In the genomic region with DNA sequence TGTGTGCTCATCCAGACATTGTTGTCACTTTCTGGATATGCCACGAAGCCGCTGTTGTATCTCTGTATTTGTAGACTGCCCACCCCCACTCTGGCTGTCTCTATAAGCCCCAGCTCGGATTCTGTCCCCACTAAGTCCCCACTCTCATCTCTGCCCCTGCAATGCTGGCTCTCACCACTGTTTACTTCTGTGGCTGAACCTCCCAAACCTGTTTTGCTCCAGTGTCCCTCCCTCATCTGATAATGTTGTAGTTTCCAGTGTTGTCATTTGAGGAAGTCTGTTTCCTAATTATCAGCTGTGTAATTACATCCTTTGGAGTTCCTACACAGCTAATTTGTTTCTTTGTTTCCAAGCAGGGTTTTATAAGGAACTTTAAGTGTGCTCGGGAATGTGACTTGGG, we compare ENCODE assay signal across 19 mouse cellular contexts.
DNase-seq lines count a peak whose midpoint lies in the region; ATAC-seq and TF ChIP-seq lines count a peak whose summit lies in the region.
"Had no signal": no experiment of that assay in that cellular context is flagged by ENCODE, and none has a peak within 500 bp of the region (broad histone marks: within the 10 kb centered on the region; RNA-seq: fewer than 3 reads in every experiment).

No protein-coding gene starts in this region.

- H3K4me3 ChIP-seq in heart, embryonic 13.5 days: no peak overlapping the region
- H3K4me3 ChIP-seq in heart, embryonic 10.5 days: no peak overlapping the region
- H3K4me3 ChIP-seq in lung, postnatal 0 days (ENCODE audit: low read depth, low read length): no peak overlapping the region
- no peak overlapping the region for H3K4me3 ChIP-seq in lung, adult 2 months (replicated peaks; ENCODE audit: extremely low read depth, low read depth, low read length)
- no peak overlapping the region for H3K4me3 ChIP-seq in intestine, embryonic 15.5 days (replicated peaks)
- H3K4me3 ChIP-seq in stomach, embryonic 16.5 days (replicated peaks; ENCODE audit: low read length): no peak overlapping the region
- H3K4me3 ChIP-seq: embryonic facial prominence, embryonic 12.5 days; forebrain, embryonic 15.5 days; gastrocnemius, adult 2 months; heart, embryonic 12.5 days; hindbrain, embryonic 13.5 days; liver, embryonic 15.5 days; midbrain, embryonic 10.5 days had no signal

- no peak for TF ChIP-seq EP300 in lung, postnatal 0 days (IDR thresholded peaks at IDR 0.05)

- 29% methylated on average over 4 of the region's 4 CpGs for WGBS in heart, embryonic 13.5 days
- WGBS in heart, embryonic 10.5 days: 27% methylated on average over 4 of the region's 4 CpGs
- 34% methylated on average over 4 of the region's 4 CpGs for WGBS in lung, postnatal 0 days
- 26% methylated on average over 4 of the region's 4 CpGs for WGBS in lung, adult 2 months
- WGBS in intestine, embryonic 15.5 days: 38% methylated on average over 4 of the region's 4 CpGs
- 32% methylated on average over 4 of the region's 4 CpGs for WGBS in stomach, embryonic 16.5 days

- H3K9ac ChIP-seq in heart, embryonic 13.5 days: no peak overlapping the region
- H3K9ac ChIP-seq in lung, postnatal 0 days (replicated peaks; ENCODE audit: low read depth): no peak overlapping the region
- no peak overlapping the region for H3K9ac ChIP-seq in intestine, embryonic 15.5 days
- H3K9ac ChIP-seq in stomach, embryonic 16.5 days (ENCODE audit: low read length): no peak overlapping the region
- H3K9ac ChIP-seq: embryonic facial prominence, embryonic 12.5 days; forebrain, embryonic 15.5 days; heart, embryonic 12.5 days; hindbrain, embryonic 13.5 days; liver, embryonic 15.5 days had no signal

- H3K9me3 ChIP-seq in heart, embryonic 13.5 days: no peaks in the 10 kb centered on the region
- no peaks in the 10 kb centered on the region for H3K9me3 ChIP-seq in heart, embryonic 10.5 days
- H3K9me3 ChIP-seq in lung, postnatal 0 days (ENCODE audit: low read length): no peaks in the 10 kb centered on the region
- H3K9me3 ChIP-seq in intestine, embryonic 15.5 days: no peaks in the 10 kb centered on the region
- H3K9me3 ChIP-seq in stomach, embryonic 16.5 days (replicated peaks; ENCODE audit: control insufficient read depth, low read length): no peaks in the 10 kb centered on the region
- H3K9me3 ChIP-seq: embryonic facial prominence, embryonic 12.5 days; forebrain, embryonic 15.5 days; heart, embryonic 12.5 days; hindbrain, embryonic 13.5 days; liver, embryonic 15.5 days; midbrain, embryonic 10.5 days had no signal

- no peak; the same call in 1 of the 2 replicates for TF ChIP-seq CTCF in lung, postnatal 0 days (IDR thresholded peaks at IDR 0.05)
- TF ChIP-seq CTCF in lung, adult 2 months (IDR thresholded peaks at IDR 0.05; ENCODE audit: insufficient read depth, low read length): no peak

- DNase-seq in heart, embryonic 10.5 days (ENCODE audit: low spot score): no peak
- DNase-seq in lung, postnatal 0 days (ENCODE audit: low spot score): peak; percentile 53
- DNase-seq in lung, adult 2 months: no peak
- DNase-seq in yolk sac, embryonic 10.5 days (ENCODE audit: low spot score): no peak
- DNase-seq in kidney, postnatal 14 days: no peak
- DNase-seq: cerebellum, adult 2 months; gastrocnemius, adult 2 months; kidney, adult 9 months; right cerebral cortex, postnatal 14 days; thymus, adult 2 months had no signal

- no peak for TF ChIP-seq POLR2A in lung, adult 2 months (IDR thresholded peaks at IDR 0.05; ENCODE audit: borderline replicate concordance, extremely low read depth, low read depth, low read length)

- H3K4me2 ChIP-seq in heart, embryonic 13.5 days: no peak overlapping the region
- H3K4me2 ChIP-seq in lung, postnatal 0 days (replicated peaks; ENCODE audit: low read depth, low read length): no peak overlapping the region
- no peak overlapping the region; the same call in 1 of the 2 replicates for H3K4me2 ChIP-seq in intestine, embryonic 15.5 days (replicated peaks)
- peak overlapping the region; percentile 29 for H3K4me2 ChIP-seq in stomach, embryonic 16.5 days (ENCODE audit: low read depth, low read length)
- H3K4me2 ChIP-seq: embryonic facial prominence, embryonic 12.5 days; forebrain, embryonic 15.5 days; heart, embryonic 12.5 days; hindbrain, embryonic 13.5 days; liver, embryonic 15.5 days had no signal

- no peak; the same call in 1 of the 2 replicates for ATAC-seq in heart, embryonic 13.5 days (ENCODE audit: extremely low read depth, insufficient number of reproducible peaks, low FRiP score, low TSS enrichment)
- ATAC-seq in lung, postnatal 0 days: 0 out of 2 replicates have a peak, but pooled peaks have one; percentile 12
- ATAC-seq in intestine, embryonic 15.5 days: peak; percentile 54; the same call in 1 of the 2 replicates
- 0 out of 2 replicates have a peak, but pooled peaks have one; percentile 22 for ATAC-seq in stomach, embryonic 16.5 days (ENCODE audit: insufficient read depth, low FRiP score)
- ATAC-seq: forebrain, embryonic 15.5 days had no signal

- 0 out of 2 replicates have a peak overlapping the region, but pooled peaks have one; percentile 15 for H3K27ac ChIP-seq in heart, embryonic 13.5 days (replicated peaks)
- H3K27ac ChIP-seq in heart, embryonic 10.5 days: no peak overlapping the region
- H3K27ac ChIP-seq in lung, postnatal 0 days (ENCODE audit: low read length): 0 out of 2 replicates have a peak overlapping the region, but pooled peaks have one; percentile 3
- H3K27ac ChIP-seq in intestine, embryonic 15.5 days: no peak overlapping the region
- peak overlapping the region; percentile 44 for H3K27ac ChIP-seq in stomach, embryonic 16.5 days (ENCODE audit: low read length)
- H3K27ac ChIP-seq: embryonic facial prominence, embryonic 12.5 days; forebrain, embryonic 15.5 days; gastrocnemius, adult 2 months; hindbrain, embryonic 13.5 days; liver, embryonic 15.5 days; midbrain, embryonic 10.5 days had no signal

- H3K4me1 ChIP-seq in heart, embryonic 13.5 days: peaks cover 64% of the 10 kb centered on the region
- peaks cover 64% of the 10 kb centered on the region for H3K4me1 ChIP-seq in heart, embryonic 10.5 days
- peaks cover 24% of the 10 kb centered on the region; the same call in 1 of the 2 replicates for H3K4me1 ChIP-seq in lung, postnatal 0 days (ENCODE audit: insufficient read depth, low read depth, low read length)
- H3K4me1 ChIP-seq in lung, adult 2 months (ENCODE audit: control insufficient read depth, insufficient read depth, low read length): peaks cover 26% of the 10 kb centered on the region
- peaks cover 28% of the 10 kb centered on the region for H3K4me1 ChIP-seq in intestine, embryonic 15.5 days (replicated peaks)
- peaks cover 33% of the 10 kb centered on the region for H3K4me1 ChIP-seq in stomach, embryonic 16.5 days (ENCODE audit: control insufficient read depth, insufficient read depth, low read length)

- H3K27me3 ChIP-seq in heart, embryonic 13.5 days (replicated peaks): no peaks in the 10 kb centered on the region
- no peaks in the 10 kb centered on the region for H3K27me3 ChIP-seq in heart, embryonic 10.5 days (ENCODE audit: insufficient read depth, poor library complexity, severe bottlenecking)
- H3K27me3 ChIP-seq in lung, postnatal 0 days (replicated peaks; ENCODE audit: insufficient read depth, low read length): no peaks in the 10 kb centered on the region
- no peaks in the 10 kb centered on the region for H3K27me3 ChIP-seq in intestine, embryonic 15.5 days (replicated peaks)
- H3K27me3 ChIP-seq in stomach, embryonic 16.5 days (ENCODE audit: control insufficient read depth, insufficient read depth, low read length): no peaks in the 10 kb centered on the region
- H3K27me3 ChIP-seq: embryonic facial prominence, embryonic 12.5 days; forebrain, embryonic 15.5 days; heart, embryonic 12.5 days; hindbrain, embryonic 13.5 days; liver, embryonic 15.5 days had no signal

- no peaks in the 10 kb centered on the region for H3K36me3 ChIP-seq in heart, embryonic 13.5 days
- H3K36me3 ChIP-seq in heart, embryonic 10.5 days: no peaks in the 10 kb centered on the region
- H3K36me3 ChIP-seq in lung, postnatal 0 days (ENCODE audit: insufficient read depth, low read length): no peaks in the 10 kb centered on the region
- no peaks in the 10 kb centered on the region for H3K36me3 ChIP-seq in intestine, embryonic 15.5 days
- H3K36me3 ChIP-seq in stomach, embryonic 16.5 days (ENCODE audit: control insufficient read depth, insufficient read depth, low read length): no peaks in the 10 kb centered on the region
- H3K36me3 ChIP-seq: embryonic facial prominence, embryonic 12.5 days; forebrain, embryonic 15.5 days; heart, embryonic 12.5 days; hindbrain, embryonic 13.5 days; liver, embryonic 15.5 days; midbrain, embryonic 10.5 days had no signal

Comparison
In these comparisons a context has a peak if more than half of its experiments do, and no peak if none do; other contexts are left out.
1. H3K27ac ChIP-seq: peak in heart, embryonic 13.5 days (single experiment), lung, postnatal 0 days (single experiment) and stomach, embryonic 16.5 days (single experiment); none in heart, embryonic 10.5 days (single experiment) and intestine, embryonic 15.5 days (single experiment).